Mouse (Mus musculus): ENCODE data around the gene Arl4d. TPM values are rescaled to one million over a fixed set of nuclear protein-coding genes. Genes with fewer than 3 reads are reported as not detected.
A peak's percentile ranks its signal among the peaks of the same experiment; 100 is the strongest.
"Not testable (repeated sequence)": the region's sequence is repeated elsewhere in the genome, so short reads cannot be mapped to it uniquely, and the experiment has no call there.

Gene Arl4d
- polyA plus RNA-seq (2015; fragmentation: Nextera tagmentation; extraction: Ambion mirVana), result 8.1 and 9.1 TPM in 2 replicates

- WGBS, result 4% methylated on average over 34 of the region's 34 CpGs
- peak within 1 kb of the TSS; percentile 63 for H3K4me3 ChIP-seq (replicated peaks)
- peak within 1 kb of the TSS; percentile 78 for H3K9ac ChIP-seq (replicated peaks)
- H3K36me3 ChIP-seq, result no peaks in the 10 kb centered on the region
- peak within 1 kb of the TSS; percentile 94 for H3K4me2 ChIP-seq
- ATAC-seq (ENCODE audit: low FRiP score), result peak; percentile 96
- peaks cover 37% of the 10 kb centered on the region for H3K4me1 ChIP-seq
- no peaks in the 10 kb centered on the region for H3K9me3 ChIP-seq (replicated peaks)
- H3K27ac ChIP-seq (replicated peaks), result peak within 1 kb of the TSS; percentile 93
- H3K27me3 ChIP-seq (replicated peaks), result no peaks in the 10 kb centered on the region
Measured at GRCm38 (mm10) chr11:101664825-101665635, at the start of gene Arl4d. Gene Arl4d (plus strand): TSS chr11:101665541.

GRCm38 (mm10) chr11:101616104-101616503 lies 49.2 kb upstream of the Arl4d start:
- H3K4me1 ChIP-seq, result peaks cover 17% of the 10 kb centered on the region
- no peak for ATAC-seq (ENCODE audit: low FRiP score)
- no peak overlapping the region for H3K4me3 ChIP-seq (replicated peaks)
- no peaks in the 10 kb centered on the region for H3K9me3 ChIP-seq (replicated peaks)
- H3K27me3 ChIP-seq (replicated peaks), result no peaks in the 10 kb centered on the region
- WGBS, result 93% methylated on average over 8 of the region's 8 CpGs
- H3K9ac ChIP-seq (replicated peaks), result no peak overlapping the region
- H3K27ac ChIP-seq (replicated peaks), result no peak overlapping the region
- no peak overlapping the region for H3K4me2 ChIP-seq
- H3K36me3 ChIP-seq, result no peaks in the 10 kb centered on the region

- Histone ChIP-seq H3K4me3 (replicated peaks) (no peak overlapping the region), H3K4me2 (peak overlapping the region; percentile 37), H3K9me3 (replicated peaks) (no peaks in the 10 kb centered on the region), H3K36me3 (no peaks in the 10 kb centered on the region), H3K4me1 (peaks cover 17% of the 10 kb centered on the region), H3K27ac (replicated peaks) (0 out of 2 replicates have a peak overlapping the region, but pooled peaks have one; percentile 28), H3K9ac (replicated peaks) (no peak overlapping the region), H3K27me3 (replicated peaks) (no peaks in the 10 kb centered on the region)
- ATAC-seq (ENCODE audit: low FRiP score), result peak; percentile 40; the same call in 1 of the 2 replicates
- WGBS, result 26% methylated on average over 18 of the region's 18 CpGs
Measured at GRCm38 (mm10) chr11:101616948-101617767, 48.2 kb upstream of the Arl4d start.

GRCm38 (mm10) chr11:101617849-101618248 lies 47.5 kb upstream of the Arl4d start:
- Histone ChIP-seq H3K4me1 (peaks cover 17% of the 10 kb centered on the region), H3K4me2 (peak overlapping the region; percentile 37), H3K4me3 (replicated peaks) (no peak overlapping the region), H3K9me3 (replicated peaks) (no peaks in the 10 kb centered on the region), H3K9ac (replicated peaks) (no peak overlapping the region), H3K36me3 (no peaks in the 10 kb centered on the region), H3K27me3 (replicated peaks) (no peaks in the 10 kb centered on the region), H3K27ac (replicated peaks) (0 out of 2 replicates have a peak overlapping the region, but pooled peaks have one; percentile 24)
- ATAC-seq (ENCODE audit: low FRiP score), result peak; percentile 63
- 9% methylated on average over 8 of the region's 8 CpGs for WGBS

- Histone ChIP-seq H3K27me3 (replicated peaks) (no peaks in the 10 kb centered on the region), H3K9me3 (replicated peaks) (no peaks in the 10 kb centered on the region), H3K4me1 (peaks cover 17% of the 10 kb centered on the region), H3K4me3 (replicated peaks) (no peak overlapping the region), H3K4me2 (no peak overlapping the region), H3K36me3 (no peaks in the 10 kb centered on the region), H3K9ac (replicated peaks) (no peak overlapping the region), H3K27ac (replicated peaks) (no peak overlapping the region)
- WGBS, result 78% methylated on average over 3 of the region's 3 CpGs
- ATAC-seq (ENCODE audit: low FRiP score), result no peak
Measured at GRCm38 (mm10) chr11:101618596-101618995, 46.7 kb upstream of the Arl4d start.

- WGBS, result 91% methylated on average over 11 of the region's 11 CpGs
- not testable (repeated sequence) for H3K4me2 ChIP-seq; H3K9me3 ChIP-seq (replicated peaks); H3K9ac ChIP-seq (replicated peaks); H3K4me3 ChIP-seq (replicated peaks); H3K27me3 ChIP-seq (replicated peaks); H3K36me3 ChIP-seq; ATAC-seq (ENCODE audit: low FRiP score); H3K27ac ChIP-seq (replicated peaks)
- H3K4me1 ChIP-seq, result peaks cover 17% of the 10 kb centered on the region
Measured at GRCm38 (mm10) chr11:101620022-101620655, 45.2 kb upstream of the Arl4d start.

- Histone ChIP-seq H3K9me3 (replicated peaks) (no peaks in the 10 kb centered on the region), H3K9ac (replicated peaks) (peak overlapping the region; percentile 43), H3K27me3 (replicated peaks) (no peaks in the 10 kb centered on the region), H3K36me3 (no peaks in the 10 kb centered on the region), H3K4me3 (replicated peaks) (peak overlapping the region; percentile 36), H3K4me1 (peaks cover 10% of the 10 kb centered on the region), H3K4me2 (peak overlapping the region; percentile 98), H3K27ac (replicated peaks) (peak overlapping the region; percentile 84)
- peak; percentile 45 for ATAC-seq (ENCODE audit: low FRiP score)
- 7% methylated on average over 8 of the region's 8 CpGs for WGBS
Measured at GRCm38 (mm10) chr11:101626649-101626994, 38.7 kb upstream of the Arl4d start.

GRCm38 (mm10) chr11:101626995-101627856 lies 38.1 kb upstream of the Arl4d start, which contains the start of gene Rdm1:
Gene Rdm1 (plus strand): TSS chr11:101627195.
- no peaks in the 10 kb centered on the region for H3K27me3 ChIP-seq (replicated peaks)
- H3K4me3 ChIP-seq (replicated peaks), result peak within 1 kb of the TSS; percentile 65
- H3K9me3 ChIP-seq (replicated peaks), result no peaks in the 10 kb centered on the region
- H3K4me1 ChIP-seq, result peaks cover 10% of the 10 kb centered on the region
- peak within 1 kb of the TSS; percentile 98 for H3K4me2 ChIP-seq
- peak within 1 kb of the TSS; percentile 56 for H3K9ac ChIP-seq (replicated peaks)
- peak within 1 kb of the TSS; percentile 84 for H3K27ac ChIP-seq (replicated peaks)
- peak; percentile 88 for ATAC-seq (ENCODE audit: low FRiP score)
- WGBS, result under 1% methylated on average over 33 of the region's 34 CpGs
- H3K36me3 ChIP-seq, result no peaks in the 10 kb centered on the region

- peak overlapping the region; percentile 56 for H3K9ac ChIP-seq (replicated peaks)
Measured at GRCm38 (mm10) chr11:101627857-101628559, 37.3 kb upstream of the Arl4d start.

GRCm38 (mm10) chr11:101628733-101629417 lies 36.5 kb upstream of the Arl4d start:
- not testable (repeated sequence) for H3K4me1 ChIP-seq; H3K9me3 ChIP-seq (replicated peaks); H3K9ac ChIP-seq (replicated peaks); H3K27ac ChIP-seq (replicated peaks); H3K27me3 ChIP-seq (replicated peaks); H3K4me3 ChIP-seq (replicated peaks); ATAC-seq (ENCODE audit: low FRiP score); H3K36me3 ChIP-seq
- 76% methylated on average over 4 of the region's 5 CpGs for WGBS
- peak overlapping the region; percentile 98 for H3K4me2 ChIP-seq

More at GRCm38 (mm10) chr11:101627857-101628559, 37.3 kb upstream of the Arl4d start:
- WGBS, result under 1% methylated on average over 29 of the region's 33 CpGs
- Histone ChIP-seq H3K27me3 (replicated peaks) (no peaks in the 10 kb centered on the region), H3K4me3 (replicated peaks) (peak overlapping the region; percentile 65), H3K4me2 (peak overlapping the region; percentile 98), H3K36me3 (no peaks in the 10 kb centered on the region), H3K4me1 (peaks cover 10% of the 10 kb centered on the region), H3K27ac (replicated peaks) (peak overlapping the region; percentile 84), H3K9me3 (replicated peaks) (no peaks in the 10 kb centered on the region)
- ATAC-seq (ENCODE audit: low FRiP score), result peak; percentile 43; the same call in 1 of the 2 replicates

Data from neural tube, embryonic 15.5 days (tissue).